Mouse (Mus musculus): Measurements from ENCODE around the gene Osbpl3. TPM values are rescaled to one million over a fixed set of nuclear protein-coding genes. Genes with fewer than 3 reads are reported as not detected.

The Osbpl3 gene
- polyA plus RNA-seq, 1 experiment: 23.3 TPM

GRCm38 (mm10) chr6:50286881-50287280 is 169.1 kb downstream of the Osbpl3 start:
- no peaks in the 10 kb centered on the region; the same call in 1 of the 2 replicates for H3K27me3 ChIP-seq (ENCODE audit: control insufficient read depth, insufficient read depth, low read length, poor library complexity, severe bottlenecking)
- no peak overlapping the region for H3K9ac ChIP-seq (ENCODE audit: low read depth, poor library complexity, severe bottlenecking)
- H3K4me3 ChIP-seq (ENCODE audit: low read depth, low read length): no peak overlapping the region
- TF ChIP-seq POLR2A (IDR thresholded peaks at IDR 0.05; ENCODE audit: insufficient read depth, low read length): no peak
- no peak for TF ChIP-seq CTCF (IDR thresholded peaks at IDR 0.05; ENCODE audit: low read depth, low read length)
- no peaks in the 10 kb centered on the region for H3K36me3 ChIP-seq (ENCODE audit: control insufficient read depth, insufficient read depth, low read length, poor library complexity, severe bottlenecking)
- H3K4me1 ChIP-seq (ENCODE audit: control insufficient read depth, insufficient read depth, low read length): no peaks in the 10 kb centered on the region
- no peaks in the 10 kb centered on the region for H3K9me3 ChIP-seq (replicated peaks; ENCODE audit: control insufficient read depth, insufficient read depth, low read length, poor library complexity, severe bottlenecking)
- no peak overlapping the region for H3K27ac ChIP-seq (ENCODE audit: insufficient read depth, low read length)

DNA sequence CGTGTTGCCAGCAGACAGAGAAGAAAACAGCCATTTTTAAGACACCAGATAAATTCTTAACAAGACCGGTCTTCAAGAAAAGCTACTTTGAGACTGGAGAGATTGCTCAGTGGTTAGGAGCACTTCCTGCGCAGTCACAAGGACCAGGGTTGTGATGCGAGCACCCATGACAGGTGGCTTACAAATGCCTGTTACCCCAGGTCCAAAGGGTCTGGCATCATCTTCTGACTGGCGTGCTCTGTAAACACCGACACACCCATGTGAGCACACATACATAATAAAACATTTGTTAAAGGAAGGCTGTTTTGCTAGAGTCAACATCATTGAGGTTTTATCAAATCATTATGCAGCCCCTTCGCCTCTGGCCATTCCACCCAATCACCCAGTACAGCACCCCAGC is 176.4 kb downstream of the Osbpl3 start:
- Histone ChIP-seq H3K9me3 (replicated peaks; ENCODE audit: control insufficient read depth, insufficient read depth, low read length, poor library complexity, severe bottlenecking) (no peaks in the 10 kb centered on the region), H3K27me3 (ENCODE audit: control insufficient read depth, insufficient read depth, low read length, poor library complexity, severe bottlenecking) (no peaks in the 10 kb centered on the region), H3K27ac (ENCODE audit: insufficient read depth, low read length) (no peak overlapping the region), H3K9ac (ENCODE audit: low read depth, poor library complexity, severe bottlenecking) (no peak overlapping the region), H3K4me1 (ENCODE audit: control insufficient read depth, insufficient read depth, low read length) (no peaks in the 10 kb centered on the region), H3K36me3 (ENCODE audit: control insufficient read depth, insufficient read depth, low read length, poor library complexity, severe bottlenecking) (no peaks in the 10 kb centered on the region), H3K4me3 (ENCODE audit: low read depth, low read length) (no peak overlapping the region)
- TF ChIP-seq EP300 (IDR thresholded peaks at IDR 0.05; ENCODE audit: insufficient read depth, low read depth, low read length): no peak
- TF ChIP-seq POLR2A (IDR thresholded peaks at IDR 0.05; ENCODE audit: insufficient read depth, low read length): no peak
- TF ChIP-seq CTCF (IDR thresholded peaks at IDR 0.05; ENCODE audit: low read depth, low read length): no peak

GRCm38 (mm10) chr6:50273947-50274346 is 182.1 kb downstream of the Osbpl3 start:
- no peak overlapping the region for H3K9ac ChIP-seq (ENCODE audit: low read depth, poor library complexity, severe bottlenecking)
- no peaks in the 10 kb centered on the region for H3K9me3 ChIP-seq (replicated peaks; ENCODE audit: control insufficient read depth, insufficient read depth, low read length, poor library complexity, severe bottlenecking)
- no peaks in the 10 kb centered on the region for H3K36me3 ChIP-seq (ENCODE audit: control insufficient read depth, insufficient read depth, low read length, poor library complexity, severe bottlenecking)
- no peaks in the 10 kb centered on the region for H3K27me3 ChIP-seq (ENCODE audit: control insufficient read depth, insufficient read depth, low read length, poor library complexity, severe bottlenecking)
- no peak overlapping the region for H3K4me3 ChIP-seq (ENCODE audit: low read depth, low read length)
- no peaks in the 10 kb centered on the region for H3K4me1 ChIP-seq (ENCODE audit: control insufficient read depth, insufficient read depth, low read length)
- H3K27ac ChIP-seq (ENCODE audit: insufficient read depth, low read length): no peak overlapping the region
- no peak for TF ChIP-seq POLR2A (IDR thresholded peaks at IDR 0.05; ENCODE audit: insufficient read depth, low read length)
- TF ChIP-seq CTCF (IDR thresholded peaks at IDR 0.05; ENCODE audit: low read depth, low read length): no peak
- TF ChIP-seq EP300 (IDR thresholded peaks at IDR 0.05; ENCODE audit: insufficient read depth, low read depth, low read length): no peak

DNA sequence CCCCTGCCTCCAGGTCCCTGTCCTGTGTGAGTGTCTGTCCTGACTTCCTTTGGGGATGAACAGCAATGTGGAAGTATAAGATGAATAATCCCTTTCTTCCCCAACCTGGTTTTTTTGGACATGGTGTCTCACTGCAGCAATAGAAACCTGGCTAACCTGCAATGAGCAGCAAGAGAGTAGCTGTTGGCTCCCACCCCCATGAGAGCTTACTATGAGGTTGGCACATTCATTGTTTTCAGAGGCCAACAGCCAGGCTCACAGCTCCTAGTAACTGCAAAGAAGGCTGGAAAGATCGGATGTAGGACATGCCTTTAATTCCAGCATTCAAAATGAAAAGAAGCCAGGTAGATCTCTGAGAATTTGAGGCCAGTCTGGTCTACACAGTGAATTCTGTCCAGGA is 182.6 kb downstream of the Osbpl3 start:
- Histone ChIP-seq H3K27me3 (ENCODE audit: control insufficient read depth, insufficient read depth, low read length, poor library complexity, severe bottlenecking) (no peaks in the 10 kb centered on the region), H3K36me3 (ENCODE audit: control insufficient read depth, insufficient read depth, low read length, poor library complexity, severe bottlenecking) (no peaks in the 10 kb centered on the region), H3K9me3 (replicated peaks; ENCODE audit: control insufficient read depth, insufficient read depth, low read length, poor library complexity, severe bottlenecking) (no peaks in the 10 kb centered on the region), H3K4me3 (ENCODE audit: low read depth, low read length) (no peak overlapping the region), H3K9ac (ENCODE audit: low read depth, poor library complexity, severe bottlenecking) (no peak overlapping the region), H3K4me1 (ENCODE audit: control insufficient read depth, insufficient read depth, low read length) (no peaks in the 10 kb centered on the region), H3K27ac (ENCODE audit: insufficient read depth, low read length) (no peak overlapping the region)
- TF ChIP-seq POLR2A (IDR thresholded peaks at IDR 0.05; ENCODE audit: insufficient read depth, low read length) (no peak), EP300 (IDR thresholded peaks at IDR 0.05; ENCODE audit: insufficient read depth, low read depth, low read length) (no peak), CTCF (IDR thresholded peaks at IDR 0.05; ENCODE audit: low read depth, low read length) (no peak)

DNA sequence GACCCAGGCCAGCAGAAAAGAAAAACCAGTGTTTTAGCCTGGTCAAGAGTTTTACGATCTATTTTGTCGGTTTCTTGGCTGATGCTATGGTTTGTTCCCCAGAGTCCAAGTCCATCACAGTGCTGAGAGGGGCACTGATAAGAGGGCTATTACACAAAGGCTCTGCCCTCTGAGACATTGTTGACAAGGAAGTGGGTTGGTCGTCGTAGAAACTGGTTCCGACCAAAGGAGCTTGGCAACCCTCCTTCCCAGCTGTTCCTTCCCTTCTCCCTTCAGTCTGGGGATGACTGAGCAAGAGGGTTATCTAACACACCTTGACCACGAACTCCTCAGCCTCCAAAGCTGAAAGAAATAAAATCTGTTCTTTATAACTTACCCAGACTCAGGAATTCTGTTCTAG is 192.3 kb downstream of the Osbpl3 start, which contains the start of gene Gsdme:
Gene Gsdme, minus strand, starts transcription at position 193 of the 400 bp plus-strand sequence.
- Histone ChIP-seq H3K27ac (ENCODE audit: insufficient read depth, low read length) (no peak within 1 kb of the TSS), H3K4me3 (ENCODE audit: low read depth, low read length) (no peak within 1 kb of the TSS), H3K27me3 (ENCODE audit: control insufficient read depth, insufficient read depth, low read length, poor library complexity, severe bottlenecking) (no peaks in the 10 kb centered on the region), H3K9me3 (replicated peaks; ENCODE audit: control insufficient read depth, insufficient read depth, low read length, poor library complexity, severe bottlenecking) (no peaks in the 10 kb centered on the region), H3K9ac (ENCODE audit: low read depth, poor library complexity, severe bottlenecking) (no peak within 1 kb of the TSS), H3K4me1 (ENCODE audit: control insufficient read depth, insufficient read depth, low read length) (no peaks in the 10 kb centered on the region), H3K36me3 (ENCODE audit: control insufficient read depth, insufficient read depth, low read length, poor library complexity, severe bottlenecking) (no peaks in the 10 kb centered on the region)
- TF ChIP-seq POLR2A (IDR thresholded peaks at IDR 0.05; ENCODE audit: insufficient read depth, low read length) (no peak), CTCF (IDR thresholded peaks at IDR 0.05; ENCODE audit: low read depth, low read length) (no peak), EP300 (IDR thresholded peaks at IDR 0.05; ENCODE audit: insufficient read depth, low read depth, low read length) (no peak)

- no peak overlapping the region for H3K4me3 ChIP-seq (ENCODE audit: low read depth, low read length)
- H3K36me3 ChIP-seq (ENCODE audit: control insufficient read depth, insufficient read depth, low read length, poor library complexity, severe bottlenecking): no peaks in the 10 kb centered on the region
- no peak overlapping the region for H3K9ac ChIP-seq (ENCODE audit: low read depth, poor library complexity, severe bottlenecking)
- no peaks in the 10 kb centered on the region for H3K9me3 ChIP-seq (replicated peaks; ENCODE audit: control insufficient read depth, insufficient read depth, low read length, poor library complexity, severe bottlenecking)
- H3K27ac ChIP-seq (ENCODE audit: insufficient read depth, low read length): no peak overlapping the region
- no peaks in the 10 kb centered on the region for H3K4me1 ChIP-seq (ENCODE audit: control insufficient read depth, insufficient read depth, low read length)
- no peaks in the 10 kb centered on the region for H3K27me3 ChIP-seq (ENCODE audit: control insufficient read depth, insufficient read depth, low read length, poor library complexity, severe bottlenecking)
- TF ChIP-seq POLR2A (IDR thresholded peaks at IDR 0.05; ENCODE audit: insufficient read depth, low read length): no peak
- TF ChIP-seq CTCF (IDR thresholded peaks at IDR 0.05; ENCODE audit: low read depth, low read length): no peak
- no peak for TF ChIP-seq EP300 (IDR thresholded peaks at IDR 0.05; ENCODE audit: insufficient read depth, low read depth, low read length)
These were observed 193.7 kb downstream of the Osbpl3 start for GRCm38 (mm10) chr6:50262310-50262709.

All from ES-Bruce4 (cell line).